Mouse (Mus musculus) erythroid progenitor cell, adult 5-6 weeks (primary cell): ENCODE results near the gene Plvap. TPM values are rescaled to one million over a fixed set of nuclear protein-coding genes. Genes with fewer than 3 reads are reported as not detected.
A peak's percentile ranks its signal among the peaks of the same experiment; 100 is the strongest.
"Not testable (repeated sequence)": the region's sequence is repeated elsewhere in the genome, so short reads cannot be mapped to it uniquely, and the experiment has no call there.

Experiments
- ATAC-seq: replicated peaks from 2 replicates; pipeline ENCODE4 v1.8.0; 2016; ENCODE audit warnings: moderate number of reproducible peaks, mild to moderate bottlenecking, moderate TSS enrichment, inconsistent platforms; ENCODE audit not compliant: poor library complexity, low FRiP score, severe bottlenecking
- total RNA-seq, 2 experiments: library from RNA; stranded (forward) in 1 of 2; stranded (reverse) in 1 of 2; fragments of 150-400 nt in 1 of 2; fragments of 186-747, 209-891 nt in 1 of 2; gene quantifications; 2 replicates each; pipeline versions ENCODE4 v1.2.3 to v1.2.4; 2015 to 2017; ENCODE audit warnings: low replicate concordance in 2 of 2

Plvap gene
- total RNA-seq, 2 experiments from 2014 or later, result not detected

- no peak for ATAC-seq
Measured at GRCm38 (mm10) chr8:71528362-71529073, 17.0 kb upstream of the Plvap start.

GRCm38 (mm10) chr8:71527162-71527870 is 15.8 kb upstream of the Plvap start:
- ATAC-seq, result no peak

GRCm38 (mm10) chr8:71526272-71526671 is 14.7 kb upstream of the Plvap start:
- ATAC-seq, result no peak

GRCm38 (mm10) chr8:71525226-71526050 is 13.9 kb upstream of the Plvap start, which contains the start of gene Ccdc194:
Ccdc194 (minus strand) TSS chr8:71525711.
- no peak for ATAC-seq

GRCm38 (mm10) chr8:71521634-71522033 is 10.1 kb upstream of the Plvap start:
- peak; percentile 68 for ATAC-seq

- ATAC-seq, result not testable (repeated sequence)
Measured at GRCm38 (mm10) chr8:71519037-71519825, 7.7 kb upstream of the Plvap start.

GRCm38 (mm10) chr8:71516786-71517185 is 5.2 kb upstream of the Plvap start:
- ATAC-seq, result no peak

GRCm38 (mm10) chr8:71515043-71515442 is 3.5 kb upstream of the Plvap start:
- no peak for ATAC-seq

- ATAC-seq, result no peak
Measured at GRCm38 (mm10) chr8:71513018-71513754, 1.6 kb upstream of the Plvap start.

GRCm38 (mm10) chr8:71509316-71509715 is 2.2 kb downstream of the Plvap start:
- ATAC-seq, result no peak

GRCm38 (mm10) chr8:71507589-71508104 is 3.9 kb downstream of the Plvap start:
- ATAC-seq, result no peak

GRCm38 (mm10) chr8:71505979-71506378 is 5.6 kb downstream of the Plvap start:
- ATAC-seq, result no peak

- ATAC-seq, result no peak
Measured at GRCm38 (mm10) chr8:71505326-71505725, 6.2 kb downstream of the Plvap start.

GRCm38 (mm10) chr8:71504349-71504748 is 7.2 kb downstream of the Plvap start:
- ATAC-seq, result no peak

GRCm38 (mm10) chr8:71498816-71499690 is 12.5 kb downstream of the Plvap start:
- ATAC-seq, result no peak

GRCm38 (mm10) chr8:71497881-71498501 is 13.6 kb downstream of the Plvap start:
- no peak for ATAC-seq

- no peak for ATAC-seq
Measured at GRCm38 (mm10) chr8:71497077-71497645, 14.4 kb downstream of the Plvap start.
